Mouse (Mus musculus): ENCODE results near the gene Arhgap33. TPM values are rescaled to one million over a fixed set of nuclear protein-coding genes. Genes with fewer than 3 reads are reported as not detected.

Gene Arhgap33
- 42.0 and 69.4 TPM in 2 replicates for polyA plus RNA-seq (2021; fragmentation: Nextera tagmentation)
- long read RNA-seq, experiment 1, full-length matches to known transcripts, result 37 of 80 reads
- long read RNA-seq, experiment 1, partial matches to known transcripts, result 24 of 80 reads
- long read RNA-seq, experiment 1, other reads (novel, unspliced or antisense), result 19 of 80 reads
- long read RNA-seq, experiment 2, partial matches to known transcripts, result 0 of 14 reads
- long read RNA-seq, experiment 2, other reads (novel, unspliced or antisense), result 14 of 14 reads

DNA sequence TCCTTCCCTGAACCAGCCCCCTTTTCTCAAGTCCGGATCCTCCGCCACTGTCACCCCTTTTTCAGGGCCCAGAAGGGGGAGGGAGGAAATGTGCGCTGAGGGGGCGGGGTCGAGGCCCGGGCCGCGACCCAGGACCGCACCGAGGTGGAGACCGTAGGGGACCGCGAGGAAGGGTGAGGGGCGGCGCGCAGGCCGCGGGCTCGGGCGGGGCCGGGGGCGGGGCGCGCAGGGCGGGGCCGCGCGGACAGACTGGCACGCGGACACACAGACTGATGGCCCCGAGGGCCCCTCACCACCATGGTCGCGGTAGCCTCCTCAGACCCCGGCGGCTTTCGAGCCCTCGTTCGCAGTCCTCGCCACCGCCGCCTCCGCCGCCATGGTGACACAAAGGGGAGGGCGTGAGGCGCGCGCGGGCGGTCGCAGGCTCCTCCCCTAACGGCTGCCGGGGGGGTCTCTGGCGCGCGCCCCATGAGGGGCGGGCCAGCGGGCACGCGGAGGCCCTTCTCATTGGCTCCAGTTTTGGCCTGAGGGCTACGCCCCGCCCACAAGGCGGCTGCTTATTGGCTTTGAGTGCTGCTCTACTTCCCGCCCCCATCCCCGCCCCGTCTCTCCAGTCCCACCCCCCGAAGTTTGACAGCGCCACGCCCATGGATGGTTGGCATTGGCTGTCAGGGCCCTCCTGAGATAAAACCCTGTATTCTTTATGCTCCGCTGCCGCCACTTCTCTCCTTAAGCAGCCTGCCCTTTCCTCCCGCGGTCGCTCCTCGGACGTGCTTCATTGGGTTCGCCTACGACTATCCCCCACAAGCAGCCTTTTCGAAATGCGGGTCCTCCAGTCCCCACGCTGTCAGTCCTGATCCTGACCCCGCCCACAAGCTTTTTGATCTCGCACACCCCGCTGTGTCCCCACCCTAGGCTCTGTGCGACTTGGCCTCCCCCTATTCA lies at the start of gene Arhgap33:
Arhgap33 (minus strand) TSS at position 428 of the 945 bp plus-strand sequence.

DNA sequence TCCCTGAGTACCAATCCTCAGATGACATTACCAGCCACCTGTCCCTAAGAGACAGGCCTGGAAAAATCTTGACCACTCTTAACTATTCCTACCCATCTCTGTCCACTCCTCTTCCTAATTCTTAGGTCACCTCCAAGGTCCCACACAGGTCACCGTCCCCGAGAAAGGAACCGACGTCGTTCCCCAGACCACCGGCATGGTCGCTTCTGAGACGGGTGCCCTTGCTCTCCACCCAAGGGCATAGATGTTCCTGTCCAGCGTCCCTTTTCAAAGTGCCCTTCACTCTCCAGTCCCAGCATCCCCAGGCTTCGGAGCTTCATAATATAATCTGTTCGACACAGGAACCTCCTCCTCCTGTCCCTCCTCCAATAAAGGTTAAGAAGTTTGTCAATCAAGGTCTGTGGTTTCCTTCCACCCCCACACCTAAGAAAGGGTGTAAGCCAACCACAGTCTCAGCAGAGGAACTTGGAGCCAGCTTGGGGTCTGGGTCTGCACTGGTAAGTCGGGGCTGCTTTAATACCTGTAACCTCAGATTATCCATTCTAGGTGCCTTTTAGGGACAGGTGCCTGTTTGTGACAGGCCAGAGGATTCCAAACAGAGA lies 30.2 kb upstream of the Arhgap33 start, which contains the start of gene Igflr1:
Igflr1 (plus strand) TSS at position 458 of the 602 bp plus-strand sequence.

DNA sequence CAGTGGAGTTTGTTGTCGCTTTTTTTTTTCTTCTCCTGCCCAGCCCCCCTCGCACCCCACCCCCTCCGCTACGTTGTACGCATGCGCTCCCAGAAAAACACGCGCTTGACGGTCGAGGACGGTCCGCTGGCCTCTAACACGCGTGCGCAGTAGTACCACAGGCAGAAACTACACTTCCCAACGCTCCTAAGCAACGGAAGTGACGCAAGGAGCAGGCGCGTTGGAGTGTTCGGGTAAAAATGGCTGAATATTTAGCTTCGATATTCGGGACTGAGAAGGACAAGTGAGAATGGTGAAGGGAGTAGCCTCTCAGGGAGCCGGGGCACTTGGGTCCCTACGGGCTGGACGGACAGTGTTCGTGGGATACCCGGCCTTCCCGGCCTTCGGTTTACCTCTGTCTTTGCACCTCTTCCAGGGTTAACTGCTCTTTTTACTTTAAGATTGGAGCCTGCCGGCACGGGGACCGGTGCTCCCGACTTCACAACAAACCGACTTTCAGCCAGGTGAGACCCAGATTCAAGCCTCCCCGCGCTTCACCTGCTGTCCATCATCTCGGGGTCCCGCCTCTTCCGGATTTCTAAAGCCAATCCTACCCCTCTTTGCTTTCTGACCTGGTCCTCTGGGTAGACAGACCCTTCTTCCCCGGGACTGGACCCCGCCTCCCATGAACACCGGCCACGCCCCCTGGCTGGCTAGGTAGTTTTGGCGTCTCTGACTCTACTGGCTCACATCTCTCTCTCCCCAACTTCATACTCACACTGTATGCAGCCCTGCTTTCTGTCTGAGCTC lies 28.5 kb upstream of the Arhgap33 start, which contains the start of the genes U2af1l4, Gm49396 and Psenen:
U2af1l4 (plus strand) TSS at position 185 of the 789 bp plus-strand sequence.
Gm49396 (plus strand) TSS at position 228 of the 789 bp plus-strand sequence.
Psenen (minus strand) TSS at position 511 of the 789 bp plus-strand sequence.

DNA sequence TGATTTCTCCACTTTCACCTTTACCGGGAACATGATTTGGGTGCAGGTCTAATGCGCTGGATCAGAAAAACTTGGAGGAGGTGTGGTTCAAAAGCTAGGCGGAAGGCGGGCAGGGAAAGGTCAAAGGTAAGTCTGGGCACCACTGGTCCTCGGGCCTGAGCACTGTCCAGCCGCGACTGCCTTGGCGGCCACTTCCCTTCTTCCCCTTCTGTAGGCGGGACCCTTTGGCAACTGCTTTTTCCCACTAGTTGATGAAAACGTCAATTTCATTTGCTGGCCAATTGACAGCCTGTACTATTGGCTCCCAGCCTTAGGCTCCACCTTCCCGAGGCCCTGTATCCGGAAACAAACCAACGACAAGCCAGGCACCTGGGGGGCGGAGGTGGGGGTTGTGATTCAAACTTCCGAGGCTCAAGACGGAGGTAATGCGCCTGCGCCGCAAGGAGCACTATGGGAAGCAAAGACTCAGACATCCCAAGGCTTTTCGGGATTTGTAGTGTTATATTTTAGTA lies 24.6 kb upstream of the Arhgap33 start, which contains the start of gene Lin37:
Lin37 (minus strand) TSS at position 396 of the 512 bp plus-strand sequence.

DNA sequence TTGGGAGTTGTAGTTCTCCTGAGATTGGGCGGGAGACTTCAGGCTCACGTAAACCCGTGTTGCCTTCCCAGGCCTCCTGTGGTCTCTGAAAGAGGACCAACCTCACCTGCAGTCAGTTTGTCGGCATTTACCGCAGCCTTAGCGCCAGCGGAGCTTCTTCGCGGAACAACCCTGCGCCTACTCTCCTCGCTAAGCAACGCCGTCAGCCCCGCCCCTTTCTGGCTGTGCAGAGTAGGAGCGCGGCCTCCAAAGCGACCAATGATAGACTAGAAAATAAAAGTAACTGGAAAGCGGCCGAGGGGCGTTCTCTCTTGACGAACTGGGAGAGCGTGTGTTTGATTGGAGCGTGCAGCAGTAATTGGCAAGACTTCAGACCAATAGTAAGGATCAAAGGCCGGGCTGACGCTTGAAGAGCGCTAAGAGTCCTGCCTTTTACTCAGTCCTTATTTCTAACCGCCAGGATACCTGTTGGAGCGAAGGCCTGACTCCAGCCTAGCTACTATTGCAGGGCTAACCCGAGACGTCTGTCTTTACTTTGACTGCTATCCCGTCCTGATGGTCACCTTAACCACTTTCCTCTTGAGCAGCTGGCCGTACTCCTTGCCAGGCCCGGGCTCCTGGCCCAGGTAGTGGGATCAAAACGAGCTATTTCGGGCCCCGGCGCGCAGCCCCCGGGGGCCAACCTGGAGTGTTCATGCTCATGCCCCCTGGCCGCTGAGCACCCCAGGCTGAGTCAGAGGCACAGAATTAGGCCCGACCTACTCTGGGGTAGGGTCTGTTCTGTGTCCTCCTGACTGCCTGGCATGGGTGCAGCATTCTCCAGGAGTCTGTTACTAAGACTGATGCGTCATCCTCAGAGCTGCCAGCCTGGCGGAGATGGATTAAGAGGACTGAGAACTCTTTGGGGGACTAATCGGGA lies 17.5 kb upstream of the Arhgap33 start, which contains the start of the genes Hspb6 and Proser3:
Hspb6 (plus strand) TSS at position 77 of the 919 bp plus-strand sequence.
Proser3 (minus strand) TSS at position 198 of the 919 bp plus-strand sequence.

DNA sequence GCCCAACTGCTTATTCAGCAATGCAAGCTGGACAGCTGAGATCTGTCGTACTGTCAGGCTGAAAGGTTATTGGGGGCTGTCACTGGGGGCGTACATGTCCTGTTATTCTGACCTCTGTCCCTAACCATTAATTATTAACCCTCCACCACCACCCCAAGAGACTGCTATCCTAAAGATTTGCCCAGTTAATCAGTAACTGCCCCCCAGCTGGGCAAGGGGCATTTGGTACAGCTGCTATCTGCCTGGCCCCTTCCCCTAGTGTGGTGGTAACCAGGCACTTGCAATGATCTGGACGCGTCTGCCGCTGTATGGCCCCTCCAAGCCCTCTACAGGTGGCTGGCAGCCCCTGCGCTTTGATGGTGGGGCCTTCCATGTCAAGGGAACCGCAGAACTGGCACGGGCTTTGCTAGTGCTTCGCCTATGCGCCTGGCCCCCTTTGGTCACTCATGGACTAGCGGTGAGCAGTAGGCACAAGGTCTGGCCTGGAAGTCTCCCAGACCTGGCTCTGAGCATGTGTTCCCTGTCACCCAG lies 41.4 kb downstream of the Arhgap33 start, which contains the start of gene Prodh2:
Prodh2 (plus strand) TSS at position 222 of the 531 bp plus-strand sequence.

Other genes with a start within 250 kb of the Arhgap33 start
- gene Clip3, start 243.3 kb downstream of the Arhgap33 start, polyA plus RNA-seq (2021; fragmentation: Nextera tagmentation), result 112 and 324 TPM in 2 replicates
- 144 and 154 TPM in 2 replicates for gene Alkbh6, start 226.3 kb downstream of the Arhgap33 start, polyA plus RNA-seq (2021; fragmentation: Nextera tagmentation)
- 0.79 and 1.5 TPM in 2 replicates for gene Syne4, start 220.3 kb downstream of the Arhgap33 start, polyA plus RNA-seq (2021; fragmentation: Nextera tagmentation)
- 4.9 TPM in 1 of 2 replicates, not detected in the other for gene E130208F15Rik, start 213.3 kb downstream of the Arhgap33 start, polyA plus RNA-seq (2021; fragmentation: Nextera tagmentation)
- gene Sdhaf1, start 211.2 kb downstream of the Arhgap33 start, polyA plus RNA-seq (2021; fragmentation: Nextera tagmentation), result 22.9 and 31.6 TPM in 2 replicates
- gene Lrfn3, start 172.3 kb downstream of the Arhgap33 start, polyA plus RNA-seq (2021; fragmentation: Nextera tagmentation), result 4.3 and 5.7 TPM in 2 replicates
- 109 and 120 TPM in 2 replicates for gene Tyrobp, start 121.3 kb downstream of the Arhgap33 start, polyA plus RNA-seq (2021; fragmentation: Nextera tagmentation)
- gene Hcst, start 115.2 kb downstream of the Arhgap33 start, polyA plus RNA-seq (2021; fragmentation: Nextera tagmentation), result 3.4 TPM in 2 replicates
- gene Nfkbid, start 113.3 kb downstream of the Arhgap33 start, polyA plus RNA-seq (2021; fragmentation: Nextera tagmentation), result 0.63 and 0.77 TPM in 2 replicates
- 261 and 1,018 TPM in 2 replicates for gene Aplp1, start 89.5 kb downstream of the Arhgap33 start, polyA plus RNA-seq (2021; fragmentation: Nextera tagmentation)
- gene Kirrel2, start 77.4 kb downstream of the Arhgap33 start, polyA plus RNA-seq (2021; fragmentation: Nextera tagmentation), result 2.8 and 3.5 TPM in 2 replicates
- 0.39 and 0.83 TPM in 2 replicates for gene Nphs1, start 76.7 kb downstream of the Arhgap33 start, polyA plus RNA-seq (2021; fragmentation: Nextera tagmentation)
- gene Prodh2, start 41.4 kb downstream of the Arhgap33 start, polyA plus RNA-seq (2021; fragmentation: Nextera tagmentation), result not detected in 2 replicates
- 4.9 and 7.6 TPM in 2 replicates for gene Hspb6, start 17.1 kb upstream of the Arhgap33 start, polyA plus RNA-seq (2021; fragmentation: Nextera tagmentation)
- 0.69 and 2.1 TPM in 2 replicates for gene Proser3, start 17.2 kb upstream of the Arhgap33 start, polyA plus RNA-seq (2021; fragmentation: Nextera tagmentation)
- 54.8 and 66.6 TPM in 2 replicates for gene Lin37, start 24.8 kb upstream of the Arhgap33 start, polyA plus RNA-seq (2021; fragmentation: Nextera tagmentation)
- gene U2af1l4, start 28.2 kb upstream of the Arhgap33 start, polyA plus RNA-seq (2021; fragmentation: Nextera tagmentation), result 108 and 133 TPM in 2 replicates
- 0.67 and 0.75 TPM in 2 replicates for gene Gm49396, start 28.3 kb upstream of the Arhgap33 start, polyA plus RNA-seq (2021; fragmentation: Nextera tagmentation)
- 187 and 210 TPM in 2 replicates for gene Psenen, start 28.6 kb upstream of the Arhgap33 start, polyA plus RNA-seq (2021; fragmentation: Nextera tagmentation)
- 0.55 and 1.2 TPM in 2 replicates for gene Igflr1, start 30.4 kb upstream of the Arhgap33 start, polyA plus RNA-seq (2021; fragmentation: Nextera tagmentation)
- 2.0 and 3.6 TPM in 2 replicates for gene Kmt2b, start 53.7 kb upstream of the Arhgap33 start, polyA plus RNA-seq (2021; fragmentation: Nextera tagmentation)
- gene Zbtb32, start 63.8 kb upstream of the Arhgap33 start, polyA plus RNA-seq (2021; fragmentation: Nextera tagmentation), result 0.36 TPM in 1 of 2 replicates, not detected in the other
- 0.13 and 0.23 TPM in 2 replicates for gene Upk1a, start 77.8 kb upstream of the Arhgap33 start, polyA plus RNA-seq (2021; fragmentation: Nextera tagmentation)
- gene Cox6b1, start 91.1 kb upstream of the Arhgap33 start, polyA plus RNA-seq (2021; fragmentation: Nextera tagmentation), result 2,467 and 2,532 TPM in 2 replicates
- not detected in 2 replicates for gene Etv2, start 100.8 kb upstream of the Arhgap33 start, polyA plus RNA-seq (2021; fragmentation: Nextera tagmentation)
- 112 and 122 TPM in 2 replicates for gene Rbm42, start 115.3 kb upstream of the Arhgap33 start, polyA plus RNA-seq (2021; fragmentation: Nextera tagmentation)
- 3.6 and 4.0 TPM in 2 replicates for gene Haus5, start 129.9 kb upstream of the Arhgap33 start, polyA plus RNA-seq (2021; fragmentation: Nextera tagmentation)
- gene Pmis2, start 136.5 kb upstream of the Arhgap33 start, polyA plus RNA-seq (2021; fragmentation: Nextera tagmentation), result not detected in 2 replicates
- not detected in 2 replicates for gene 2200002J24Rik, start 163.9 kb upstream of the Arhgap33 start, polyA plus RNA-seq (2021; fragmentation: Nextera tagmentation)
- gene Atp4a, start 177.1 kb upstream of the Arhgap33 start, polyA plus RNA-seq (2021; fragmentation: Nextera tagmentation), result 0.55 and 0.83 TPM in 2 replicates
- gene Tmem147, start 194.5 kb upstream of the Arhgap33 start, polyA plus RNA-seq (2021; fragmentation: Nextera tagmentation), result 172 and 228 TPM in 2 replicates
- not detected in 2 replicates for gene Gapdhs, start 208.6 kb upstream of the Arhgap33 start, polyA plus RNA-seq (2021; fragmentation: Nextera tagmentation)
- gene Sbsn, start 216.4 kb upstream of the Arhgap33 start, polyA plus RNA-seq (2021; fragmentation: Nextera tagmentation), result 7.3 and 9.5 TPM in 2 replicates
- gene Dmkn, start 228.7 kb upstream of the Arhgap33 start, polyA plus RNA-seq (2021; fragmentation: Nextera tagmentation), result 11.7 and 12.6 TPM in 2 replicates